Mouse (Mus musculus) heart, embryonic 13.5 days (tissue): ENCODE results near the gene Orai1. TPM values are rescaled to one million over a fixed set of nuclear protein-coding genes. Genes with fewer than 3 reads are reported as not detected.
A peak's percentile ranks its signal among the peaks of the same experiment; 100 is the strongest.

Source experiments
- ATAC-seq: fragments of 200-750 bp; cut with Nextera tagmentation; 2 replicates; pipeline ENCODE4 v1.8.0; 2017; ENCODE audit warnings: moderate TSS enrichment; ENCODE audit not compliant: insufficient number of reproducible peaks, low FRiP score, low TSS enrichment; ENCODE audit errors: extremely low read depth
- H3K27ac ChIP-seq: fragments of 300-500 bp; sonication (generic); replicated peaks from 2 replicates; pipeline ENCODE4 v1.5.1; 2015; ENCODE audit warnings: moderate library complexity, mild to moderate bottlenecking, inconsistent platforms
- H3K27me3 ChIP-seq: fragments of 300-500 bp; sonication (generic); replicated peaks from 2 replicates; pipeline ENCODE4 v1.6.1; 2015; ENCODE audit warnings: mild to moderate bottlenecking, inconsistent platforms
- H3K36me3 ChIP-seq: fragments of 300-500 bp; sonication (generic); 2 replicates; pipeline ENCODE4 v1.6.1; 2015; ENCODE audit warnings: mild to moderate bottlenecking, inconsistent platforms
- H3K4me1 ChIP-seq: fragments of 300-500 bp; sonication (generic); 2 replicates; pipeline ENCODE4 v1.6.1; 2015; ENCODE audit warnings: inconsistent platforms
- H3K4me2 ChIP-seq: fragments of 300-500 bp; sonication (generic); 2 replicates; pipeline ENCODE4 v1.6.1; 2015; ENCODE audit warnings: inconsistent platforms, mild to moderate bottlenecking, moderate library complexity
- H3K4me3 ChIP-seq: fragments of 300-500 bp; sonication (generic); 2 replicates; pipeline ENCODE4 v1.5.1; 2015; ENCODE audit warnings: moderate library complexity, mild to moderate bottlenecking, inconsistent platforms
- H3K9ac ChIP-seq: fragments of 300-500 bp; sonication (generic); 2 replicates; pipeline ENCODE4 v1.6.1; 2015; ENCODE audit warnings: inconsistent platforms, mild to moderate bottlenecking, moderate library complexity
- H3K9me3 ChIP-seq: fragments of 300-500 bp; sonication (generic); 2 replicates; pipeline ENCODE4 v1.6.1; 2016; ENCODE audit warnings: inconsistent platforms
- WGBS: fragments of 180-500 bp; shearing (Covaris S2); methylation state at CpG from one replicate; pipeline ENCODE4 v1.1.7; 2015; ENCODE audit warnings: mixed read lengths; 5-methylcytosine and 5-hydroxymethylcytosine counted together
- polyA plus RNA-seq: library from polyadenylated mRNA; unstranded; fragments of >200 nt; fragmentation: Nextera tagmentation; extraction: Ambion mirVana; gene quantifications from 2 replicates; pipeline ENCODE4 v1.2.1, GENCODE M21; 2015

Orai1 gene
- polyA plus RNA-seq, 1 experiment from 2014 or later = 19.1 TPM

GRCm38 (mm10) chr5:123075576-123076418 lies 60.9 kb downstream of the Orai1 start:
- Histone ChIP-seq H3K4me3 (peak overlapping the region; percentile 78), H3K4me1 (peaks cover 31% of the 10 kb centered on the region), H3K9me3 (peaks cover 4% of the 10 kb centered on the region; the same call in 1 of the 2 replicates), H3K9ac (peak overlapping the region; percentile 86), H3K27me3 (no peaks in the 10 kb centered on the region), H3K4me2 (peak overlapping the region; percentile 97), H3K36me3 (0 out of 2 replicates have a peak, but pooled peaks cover 4% of the 10 kb centered on the region), H3K27ac (peak overlapping the region; percentile 72)
- peak; percentile 92 for ATAC-seq
- WGBS = 5% methylated on average over 44 of the region's 45 CpGs

GRCm38 (mm10) chr5:123076419-123077281 lies 61.8 kb downstream of the Orai1 start:
- peaks cover 4% of the 10 kb centered on the region; the same call in 1 of the 2 replicates for H3K9me3 ChIP-seq
- WGBS = under 1% methylated on average over 35 of the region's 35 CpGs
- H3K27ac ChIP-seq = peak overlapping the region; percentile 66
- H3K4me2 ChIP-seq = peak overlapping the region; percentile 97
- ATAC-seq = peak; percentile 56
- peaks cover 31% of the 10 kb centered on the region for H3K4me1 ChIP-seq
- H3K36me3 ChIP-seq = 0 out of 2 replicates have a peak, but pooled peaks cover 4% of the 10 kb centered on the region
- H3K4me3 ChIP-seq = peak overlapping the region; percentile 78
- peak overlapping the region; percentile 86 for H3K9ac ChIP-seq
- no peaks in the 10 kb centered on the region for H3K27me3 ChIP-seq

GRCm38 (mm10) chr5:123079568-123079967 lies 64.7 kb downstream of the Orai1 start:
- H3K9me3 ChIP-seq = peaks cover 4% of the 10 kb centered on the region; the same call in 1 of the 2 replicates
- H3K27me3 ChIP-seq = no peaks in the 10 kb centered on the region
- no peak overlapping the region for H3K9ac ChIP-seq
- peak overlapping the region; percentile 64 for H3K27ac ChIP-seq
- 75% methylated on average over 1 of the region's 1 CpGs for WGBS
- no peak overlapping the region for H3K4me3 ChIP-seq
- H3K36me3 ChIP-seq = 0 out of 2 replicates have a peak, but pooled peaks cover 4% of the 10 kb centered on the region
- no peak for ATAC-seq
- H3K4me2 ChIP-seq = 0 out of 2 replicates have a peak overlapping the region, but pooled peaks have one; percentile 14
- H3K4me1 ChIP-seq = peaks cover 39% of the 10 kb centered on the region

- ATAC-seq = no peak
- 56% methylated on average over 8 of the region's 8 CpGs for WGBS
- peaks cover 37% of the 10 kb centered on the region for H3K4me1 ChIP-seq
- H3K27me3 ChIP-seq = no peaks in the 10 kb centered on the region
- H3K9ac ChIP-seq = no peak overlapping the region
- 0 out of 2 replicates have a peak overlapping the region, but pooled peaks have one; percentile 14 for H3K4me2 ChIP-seq
- no peak overlapping the region for H3K4me3 ChIP-seq
- peaks cover 4% of the 10 kb centered on the region; the same call in 1 of the 2 replicates for H3K9me3 ChIP-seq
- H3K27ac ChIP-seq = peak overlapping the region; percentile 64
- H3K36me3 ChIP-seq = 0 out of 2 replicates have a peak, but pooled peaks cover 4% of the 10 kb centered on the region
These were observed 65.2 kb downstream of the Orai1 start for GRCm38 (mm10) chr5:123080041-123080440.

Other genes with a start within 250 kb of the Orai1 start
- gene Camkk2, start 235.7 kb upstream of the Orai1 start, polyA plus RNA-seq = 14.0 and 14.5 TPM in 2 replicates
- gene Anapc5, start 193.7 kb upstream of the Orai1 start, polyA plus RNA-seq = 293 and 310 TPM in 2 replicates
- gene Rnf34, start 165.0 kb upstream of the Orai1 start, polyA plus RNA-seq = 26.4 and 29.8 TPM in 2 replicates
- gene Kdm2b, start 25.3 kb upstream of the Orai1 start, polyA plus RNA-seq = 26.3 and 28.2 TPM in 2 replicates
- not detected in 2 replicates for gene Morn3, start 31.9 kb downstream of the Orai1 start, polyA plus RNA-seq
- gene Tmem120b, start 53.3 kb downstream of the Orai1 start, polyA plus RNA-seq = 11.8 and 12.9 TPM in 2 replicates
- 0.94 and 1.7 TPM in 2 replicates for gene Rhof, start 117.6 kb downstream of the Orai1 start, polyA plus RNA-seq
- 6.1 and 6.2 TPM in 2 replicates for gene Setd1b, start 127.1 kb downstream of the Orai1 start, polyA plus RNA-seq
- 57.2 and 62.8 TPM in 2 replicates for gene Psmd9, start 154.3 kb downstream of the Orai1 start, polyA plus RNA-seq
- gene Hpd, start 167.7 kb downstream of the Orai1 start, polyA plus RNA-seq = 0.37 and 1.5 TPM in 2 replicates
- gene Wdr66, start 237.0 kb downstream of the Orai1 start, polyA plus RNA-seq = 0.91 and 0.99 TPM in 2 replicates